Mouse (Mus musculus) lung, adult 2 months (tissue): ENCODE measurements around the gene Gm20388. TPM values are rescaled to one million over a fixed set of nuclear protein-coding genes. Genes with fewer than 3 reads are reported as not detected.

Experiments used
- DNase-seq: peaks from one replicate; pipeline ENCODE4 v3.0.0; 2022
- H3K4me1 ChIP-seq: fragments of 200-500 bp; 2 replicates; pipeline ENCODE4 v1.6.1; 2011; ENCODE audit warnings: low read length; ENCODE audit not compliant: control insufficient read depth, insufficient read depth
- H3K4me3 ChIP-seq: fragments of 200-500 bp; replicated peaks from 2 replicates; pipeline ENCODE3; 2011; ENCODE audit warnings: low read depth, mild to moderate bottlenecking, control low read depth, low read length; ENCODE audit errors: extremely low read depth
- CTCF ChIP-seq: fragments of 200-500 bp; IDR thresholded peaks from 2 replicates; pipeline ENCODE4 v1.5.1; 2011; ENCODE audit warnings: mild to moderate bottlenecking, low read length, control low read depth; ENCODE audit not compliant: insufficient read depth
- POLR2A ChIP-seq: fragments of 200-500 bp; IDR thresholded peaks from 2 replicates; pipeline ENCODE4 v1.6.1; 2011; ENCODE audit warnings: low read depth, mild to moderate bottlenecking, control low read depth, low read length, borderline replicate concordance; ENCODE audit errors: extremely low read depth
- WGBS: fragments of 180-500 bp; shearing (Covaris S2); methylation state at CpG from one replicate; pipeline ENCODE4 v1.1.7; 2018; 5-methylcytosine and 5-hydroxymethylcytosine counted together
- polyA plus RNA-seq: library from polyadenylated mRNA; depleted of rRNA; stranded (reverse); fragments of >200 nt; gene quantifications from 2 replicates; pipeline ENCODE4 v1.2.3, GENCODE M21; 2012

The Gm20388 gene
- polyA plus RNA-seq, 1 experiment, result 67.8 TPM

GRCm38 (mm10) chr8:122264243-122264642 is 2353.6 kb downstream of the Gm20388 start:
- TF ChIP-seq CTCF (no peak), POLR2A (no peak)
- DNase-seq, result no peak
- WGBS, result 34% methylated on average over 9 of the region's 9 CpGs
- Histone ChIP-seq H3K4me3 (no peak overlapping the region), H3K4me1 (no peaks in the 10 kb centered on the region)

- no peak for TF ChIP-seq POLR2A
- TF ChIP-seq CTCF, result no peak
- DNase-seq, result no peak
- 89% methylated on average over 8 of the region's 8 CpGs for WGBS
- no peak overlapping the region for H3K4me3 ChIP-seq
- no peaks in the 10 kb centered on the region for H3K4me1 ChIP-seq
Measured at GRCm38 (mm10) chr8:122265522-122265921, 2354.9 kb downstream of the Gm20388 start.

- DNase-seq, result no peak
- 67% methylated on average over 13 of the region's 13 CpGs for WGBS
- no peak overlapping the region for H3K4me3 ChIP-seq
- no peak for TF ChIP-seq POLR2A
- TF ChIP-seq CTCF, result no peak
- H3K4me1 ChIP-seq, result no peaks in the 10 kb centered on the region
Measured at GRCm38 (mm10) chr8:122266867-122267266, 2356.2 kb downstream of the Gm20388 start.

GRCm38 (mm10) chr8:122268861-122269260 is 2358.2 kb downstream of the Gm20388 start:
- 70% methylated on average over 24 of the region's 24 CpGs for WGBS
- DNase-seq, result no peak
- TF ChIP-seq CTCF, result no peak
- TF ChIP-seq POLR2A, result no peak
- Histone ChIP-seq H3K4me3 (peak overlapping the region; percentile 55), H3K4me1 (no peaks in the 10 kb centered on the region)

- TF ChIP-seq CTCF (peak; percentile 83), POLR2A (no peak)
- peak; percentile 81 for DNase-seq
- H3K4me3 ChIP-seq, result peak overlapping the region; percentile 55
- 9% methylated on average over 21 of the region's 21 CpGs for WGBS
- no peaks in the 10 kb centered on the region for H3K4me1 ChIP-seq
Measured at GRCm38 (mm10) chr8:122269404-122269803, 2358.8 kb downstream of the Gm20388 start.

- Histone ChIP-seq H3K4me1 (no peaks in the 10 kb centered on the region), H3K4me3 (no peak overlapping the region)
- TF ChIP-seq CTCF (no peak), POLR2A (no peak)
- no peak for DNase-seq
- WGBS, result 79% methylated on average over 7 of the region's 7 CpGs
Measured at GRCm38 (mm10) chr8:122270555-122270954, 2359.9 kb downstream of the Gm20388 start.

GRCm38 (mm10) chr8:122273152-122273551 is 2362.5 kb downstream of the Gm20388 start:
- WGBS, result 9% methylated on average over 5 of the region's 5 CpGs
- no peak for TF ChIP-seq POLR2A
- peak; percentile 97 for TF ChIP-seq CTCF
- peak; percentile 81 for DNase-seq

GRCm38 (mm10) chr8:122273826-122274225 is 2363.2 kb downstream of the Gm20388 start:
- WGBS, result 56% methylated on average over 7 of the region's 7 CpGs
- TF ChIP-seq POLR2A (no peak), CTCF (no peak)
- Histone ChIP-seq H3K4me1 (no peaks in the 10 kb centered on the region), H3K4me3 (no peak overlapping the region)
- DNase-seq, result no peak

More at GRCm38 (mm10) chr8:122273152-122273551, 2362.5 kb downstream of the Gm20388 start:
- H3K4me3 ChIP-seq, result no peak overlapping the region
- no peaks in the 10 kb centered on the region for H3K4me1 ChIP-seq

- DNase-seq, result no peak
Measured at GRCm38 (mm10) chr8:122274651-122275391, 2364.2 kb downstream of the Gm20388 start.

GRCm38 (mm10) chr8:122276308-122276707 is 2365.7 kb downstream of the Gm20388 start:
- no peak for DNase-seq
- peaks cover 2% of the 10 kb centered on the region; the same call in 1 of the 2 replicates for H3K4me1 ChIP-seq
- WGBS, result 96% methylated on average over 5 of the region's 5 CpGs
- TF ChIP-seq CTCF (no peak), POLR2A (no peak)
- H3K4me3 ChIP-seq, result no peak overlapping the region

More at GRCm38 (mm10) chr8:122274651-122275391, 2364.2 kb downstream of the Gm20388 start:
- TF ChIP-seq POLR2A, result no peak
- TF ChIP-seq CTCF, result no peak
- 59% methylated on average over 11 of the region's 11 CpGs for WGBS
- Histone ChIP-seq H3K4me3 (no peak overlapping the region), H3K4me1 (no peaks in the 10 kb centered on the region)
